Mouse (Mus musculus) cerebellum, postnatal 10 days (tissue): ENCODE measurements at regions not wholly inside any gene's neighbourhood (a gene's known extent, or its start where the extent isn't known, plus 50 kb on each side); places are given as distances from the start of the nearest gene placed in this dataset.

Experiments
- DNase-seq, 2 experiments: peaks; one replicate each; pipeline ENCODE4 v3.0.0; 2021; ENCODE audit warnings: mixed read lengths in 2 of 2

GRCm38 (mm10) chr11:48133335-48133734, 144.6 kb upstream of the Sgcd start:
- no peak for DNase-seq

DNA sequence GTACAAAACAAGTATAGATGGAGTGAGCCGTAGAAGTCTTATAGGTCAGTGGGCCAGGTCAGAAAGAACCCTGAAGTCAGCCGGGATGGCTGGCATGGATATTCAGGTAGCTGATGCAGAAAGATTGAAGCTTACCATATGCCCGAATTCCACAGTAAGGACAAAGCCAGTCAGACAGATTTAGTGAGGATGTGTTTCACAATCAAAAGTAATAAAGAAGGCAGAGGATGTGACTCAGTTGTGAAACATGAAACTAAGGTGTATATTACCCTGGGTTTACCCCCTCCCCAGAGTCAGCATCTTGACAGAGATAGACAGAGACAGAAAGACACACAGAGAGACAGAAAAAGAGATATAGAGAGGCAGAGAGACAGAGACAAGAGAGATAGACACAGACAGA, 109.3 kb upstream of the Sgcd start:
- no peak for DNase-seq

DNA sequence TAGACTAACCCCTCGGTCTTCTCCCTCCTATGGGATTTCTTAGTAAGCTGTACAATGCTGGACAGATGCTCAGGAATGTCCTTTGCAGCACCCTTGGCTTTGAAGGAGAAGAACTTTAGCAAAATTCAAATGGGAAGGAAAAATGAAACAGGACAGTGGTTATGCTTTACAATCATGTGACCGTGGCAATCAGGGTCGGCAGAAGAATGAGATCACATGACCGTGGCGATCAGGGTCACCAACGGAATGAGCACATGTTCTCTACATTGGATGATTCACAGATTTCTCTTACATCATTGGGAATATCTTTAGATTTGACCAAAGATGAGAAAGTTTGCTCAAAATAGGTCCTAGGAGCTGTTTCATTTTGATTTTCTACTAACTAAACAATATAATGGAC, 108.7 kb upstream of the Sgcd start:
- DNase-seq: no peak

DNA sequence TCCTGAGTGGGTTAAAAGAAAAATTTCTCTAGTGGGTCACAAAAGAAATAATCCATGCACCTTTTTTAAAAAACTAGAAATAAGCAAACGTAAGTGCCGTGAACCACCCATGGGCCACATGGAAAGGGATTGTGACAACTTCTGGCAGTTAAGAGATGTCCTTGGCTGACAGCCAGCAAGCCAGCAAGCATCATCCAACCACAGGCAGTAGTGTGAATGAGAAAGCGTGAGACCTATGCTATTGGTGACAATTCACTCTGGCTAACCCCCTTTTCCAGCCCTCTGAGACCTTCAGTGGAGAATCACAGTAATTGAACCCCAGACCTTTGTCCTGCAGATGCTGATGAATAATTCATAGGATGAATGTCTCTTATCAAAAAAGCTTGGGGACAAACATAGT, 78.3 kb upstream of the Sgcd start:
- peak; percentile 83 to 86 for DNase-seq

DNA sequence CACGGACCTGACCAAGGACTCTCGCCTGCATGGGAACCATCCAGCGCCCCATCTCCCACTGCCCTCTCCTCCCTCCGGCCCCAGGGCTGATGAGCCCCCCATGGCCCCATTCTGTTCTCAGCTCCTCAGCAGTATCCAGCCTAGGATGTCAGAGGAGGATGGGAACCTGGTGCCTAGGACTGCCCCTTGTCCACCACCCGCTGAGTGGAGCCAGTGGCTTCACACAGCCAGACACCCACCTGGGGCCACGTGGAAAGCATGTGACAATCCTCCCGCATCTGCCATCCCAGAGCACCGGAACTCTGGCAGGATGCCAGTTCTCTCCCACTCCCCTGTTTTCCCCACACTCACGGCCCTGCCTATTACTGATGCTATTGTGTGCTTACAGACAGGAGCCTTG, 75.0 kb upstream of the Sgcd start:
- peak in 1 of 2 experiments; percentile 7 for DNase-seq

DNA sequence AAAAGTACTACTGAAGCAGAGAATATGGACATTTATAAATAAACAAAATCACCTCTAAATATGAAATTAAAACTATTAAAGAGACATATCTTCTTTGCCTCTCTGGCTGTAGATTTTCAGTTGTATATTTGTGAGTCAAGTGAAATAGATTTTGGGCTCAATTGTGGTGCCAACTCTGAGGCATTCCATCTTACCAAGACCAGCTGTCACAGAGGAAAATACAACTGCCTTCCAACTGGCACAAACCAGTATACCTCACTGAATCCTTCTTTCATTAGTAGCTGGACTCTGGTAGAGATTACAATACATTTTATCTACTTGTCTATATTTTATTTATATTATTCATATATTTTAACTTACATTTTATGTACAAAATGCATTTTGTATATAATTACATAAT, 72.7 kb upstream of the Sgcd start:
- DNase-seq: peak; percentile 19 to 20

DNA sequence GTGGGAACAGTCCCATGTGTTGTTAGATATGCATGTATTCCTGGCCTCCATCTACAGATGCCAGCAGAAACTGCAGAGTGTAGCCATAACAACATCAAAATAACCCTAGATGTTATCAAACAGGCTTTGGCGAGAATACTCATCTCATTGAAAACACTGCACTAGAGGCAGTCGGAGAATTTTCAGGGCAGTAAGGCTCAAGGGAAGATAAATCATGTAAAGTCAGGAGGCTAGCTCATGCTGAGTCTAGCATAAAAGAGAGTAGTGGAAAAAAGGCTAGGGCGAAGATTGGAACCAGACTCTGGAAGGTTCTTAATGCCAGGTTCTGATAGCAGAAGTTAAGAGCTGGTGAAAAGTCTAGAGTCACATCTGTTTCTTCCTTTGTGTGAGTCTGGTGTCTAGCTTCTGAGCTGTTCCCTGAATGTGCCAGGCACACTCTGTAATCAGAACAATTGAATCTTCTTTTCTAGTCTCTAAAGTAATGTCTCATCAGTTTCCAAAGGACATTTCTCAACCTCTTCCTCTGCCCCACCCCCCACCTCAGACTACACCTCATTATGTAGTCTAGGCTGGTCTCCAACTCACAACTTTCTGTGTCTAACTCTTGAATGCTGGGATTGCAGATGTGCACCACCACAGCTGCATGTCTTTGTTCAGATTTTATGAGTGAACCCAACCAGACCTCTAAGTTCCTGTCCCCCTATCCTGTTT, 62.5 kb upstream of the Sgcd start:
- no peak for DNase-seq

DNA sequence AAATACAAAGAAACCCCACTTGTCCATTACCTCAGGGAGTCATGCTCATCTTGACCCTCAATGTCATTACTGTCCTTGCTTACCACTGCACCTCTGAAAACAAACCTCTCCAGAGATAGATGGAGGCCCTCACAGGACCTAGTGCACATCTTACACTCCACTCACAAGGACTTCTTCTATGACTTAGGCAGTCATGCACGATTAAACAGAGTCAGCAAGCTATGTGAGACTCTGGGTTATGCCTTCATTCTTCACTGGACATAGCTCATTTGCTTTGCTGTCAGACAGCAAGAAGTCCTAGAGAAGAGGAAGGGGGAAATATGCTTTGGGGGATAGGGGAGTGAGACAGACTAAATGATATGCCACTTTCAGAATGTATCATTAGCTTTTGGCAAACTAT, 59.5 kb upstream of the Sgcd start:
- DNase-seq: no peak
